Mouse (Mus musculus) intestine, embryonic 14.5 days (tissue): Measurements from ENCODE around the gene Erich2. TPM values are rescaled to one million over a fixed set of nuclear protein-coding genes. Genes with fewer than 3 reads are reported as not detected.
"Not testable (repeated sequence)": the region's sequence is repeated elsewhere in the genome, so short reads cannot be mapped to it uniquely, and the experiment has no call there.

Source experiments
- ATAC-seq: fragments of 200-750 bp; cut with Nextera tagmentation; replicated peaks from 2 replicates; pipeline ENCODE4 v1.8.0; 2017; ENCODE audit warnings: low read depth, moderate number of reproducible peaks, moderate TSS enrichment, moderate library complexity; ENCODE audit not compliant: low FRiP score, low TSS enrichment
- DNase-seq: peaks from one replicate; pipeline ENCODE4 v3.0.0-alpha.2; 2018; ENCODE audit warnings: low spot score
- H3K27ac ChIP-seq: fragments of 300-500 bp; sonication (generic); 2 replicates; pipeline ENCODE4 v1.5.1; 2014; ENCODE audit warnings: low read depth, mild to moderate bottlenecking, control low read depth
- H3K27me3 ChIP-seq: fragments of 300-500 bp; sonication (generic); replicated peaks from 2 replicates; pipeline ENCODE4 v1.6.1; 2014; ENCODE audit warnings: low read length, control low read depth; ENCODE audit not compliant: control insufficient read depth, insufficient read depth
- H3K36me3 ChIP-seq: fragments of 300-500 bp; sonication (generic); 2 replicates; pipeline ENCODE4 v1.6.1; 2014; ENCODE audit warnings: low read length, control low read depth; ENCODE audit not compliant: control insufficient read depth, insufficient read depth
- H3K4me1 ChIP-seq: fragments of 300-500 bp; sonication (generic); replicated peaks from 2 replicates; pipeline ENCODE4 v1.6.1; 2014; ENCODE audit warnings: low read length, control low read depth, mixed read lengths; ENCODE audit not compliant: control insufficient read depth, insufficient read depth
- H3K4me2 ChIP-seq: fragments of 300-500 bp; sonication (generic); 2 replicates; pipeline ENCODE4 v1.6.1; 2014; ENCODE audit warnings: low read length
- H3K4me3 ChIP-seq: fragments of 300-500 bp; sonication (generic); 2 replicates; pipeline ENCODE4 v1.5.1; 2014; ENCODE audit warnings: low read depth, low read length, control low read depth, mixed read lengths
- H3K9ac ChIP-seq: fragments of 300-500 bp; sonication (generic); 2 replicates; pipeline ENCODE4 v1.6.1; 2014; ENCODE audit warnings: mild to moderate bottlenecking, low read length
- H3K9me3 ChIP-seq: fragments of 300-500 bp; sonication (generic); 2 replicates; pipeline ENCODE4 v1.6.1; 2016; ENCODE audit warnings: low read length, control low read depth; ENCODE audit not compliant: control insufficient read depth
- WGBS: fragments of 180-500 bp; shearing (Covaris S2); extraction: QIAGEN DNeasy Blood & Tissue Kit; methylation state at CpG from one replicate; pipeline ENCODE4 v1.1.7; 2014; 5-methylcytosine and 5-hydroxymethylcytosine counted together
- polyA plus RNA-seq: library from polyadenylated mRNA; unstranded; fragments of >200 nt; fragmentation: Nextera tagmentation; extraction: Ambion mirVana; gene quantifications from 2 replicates; pipeline ENCODE4 v1.2.1, GENCODE M21; 2014

Gene Erich2
- polyA plus RNA-seq, 1 experiment from 2014 or later, result 0.88 TPM

GRCm38 (mm10) chr2:70506372-70506771, 2.2 kb upstream of the Erich2 start:
- no peak overlapping the region for H3K4me2 ChIP-seq

GRCm38 (mm10) chr2:70509021-70509632, 508 bp downstream of the Erich2 start:
- DNase-seq (peak; percentile 90), ATAC-seq (peak; percentile 97)
- Histone ChIP-seq H3K9ac (peak overlapping the region; percentile 41), H3K27ac (no peak overlapping the region), H3K9me3 (0 out of 2 replicates have a peak, but pooled peaks cover 2% of the 10 kb centered on the region), H3K4me2 (peak overlapping the region; percentile 74), H3K4me1 (peaks cover 12% of the 10 kb centered on the region), H3K4me3 (peak overlapping the region; percentile 48), H3K36me3 (no peaks in the 10 kb centered on the region), H3K27me3 (no peaks in the 10 kb centered on the region)
- WGBS, result 2% methylated on average over 53 of the region's 56 CpGs

More at GRCm38 (mm10) chr2:70506372-70506771, 2.2 kb upstream of the Erich2 start:
- WGBS, result 38% methylated on average over 2 of the region's 2 CpGs
- ATAC-seq, result no peak
- no peak overlapping the region for H3K27ac ChIP-seq
- no peak overlapping the region for H3K4me3 ChIP-seq
- H3K36me3 ChIP-seq, result no peaks in the 10 kb centered on the region
- peaks cover 12% of the 10 kb centered on the region for H3K4me1 ChIP-seq
- H3K9me3 ChIP-seq, result no peaks in the 10 kb centered on the region
- DNase-seq, result peak; percentile 28
- no peak overlapping the region for H3K9ac ChIP-seq
- no peaks in the 10 kb centered on the region for H3K27me3 ChIP-seq

DNA sequence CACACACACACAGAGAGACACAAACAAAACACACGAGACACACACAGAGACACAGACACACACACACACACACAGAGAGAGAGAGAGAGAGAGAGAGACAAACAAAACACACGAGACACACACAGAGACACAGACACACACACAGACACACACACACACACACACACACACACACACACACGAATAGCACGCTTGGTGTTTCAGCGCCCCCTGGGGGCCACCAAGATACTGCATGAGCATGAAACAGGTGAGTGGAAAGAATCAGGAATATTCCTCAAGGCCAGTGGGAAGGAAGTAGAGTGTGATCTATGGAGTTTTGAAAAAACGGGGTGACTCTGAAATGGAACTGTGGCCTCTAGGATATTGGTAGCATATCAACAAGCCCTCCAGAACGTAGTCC, 29.7 kb downstream of the Erich2 start:
- not testable (repeated sequence) for H3K27me3 ChIP-seq, H3K4me1 ChIP-seq, H3K4me3 ChIP-seq, H3K9me3 ChIP-seq, ATAC-seq, H3K9ac ChIP-seq, H3K27ac ChIP-seq, H3K36me3 ChIP-seq, H3K4me2 ChIP-seq
- DNase-seq, result peak; percentile 59
- 47% methylated on average over 7 of the region's 7 CpGs for WGBS

DNA sequence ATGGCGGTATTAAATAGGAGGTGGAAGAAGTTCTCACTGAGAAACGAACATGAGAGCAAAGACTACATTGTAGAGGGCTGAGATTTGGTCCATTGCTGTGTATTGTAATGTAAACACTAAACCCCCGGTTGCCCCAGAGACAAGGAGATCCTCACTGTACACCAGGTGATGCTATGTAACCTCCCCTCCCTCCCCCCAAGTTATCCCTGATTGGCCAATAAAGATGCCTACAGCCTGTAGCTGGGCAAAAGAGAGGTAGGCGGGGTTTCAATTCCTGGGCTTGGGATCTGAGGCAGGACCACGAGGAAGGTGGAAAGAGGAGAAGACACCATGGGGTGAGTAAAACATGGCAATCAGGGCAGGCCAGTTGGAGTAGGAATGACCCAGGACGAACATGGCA, 42.1 kb downstream of the Erich2 start:
- whole genome bisulfite sequencing, result 64% methylated on average over 6 of the region's 6 CpGs
- H3K27ac ChIP-seq, result no peak overlapping the region
- H3K9me3 ChIP-seq, result no peaks in the 10 kb centered on the region
- DNase-seq (no peak), ATAC-seq (no peak)
- no peak overlapping the region for H3K9ac ChIP-seq
- no peaks in the 10 kb centered on the region for H3K36me3 ChIP-seq
- H3K4me2 ChIP-seq, result no peak overlapping the region
- no peak overlapping the region for H3K4me3 ChIP-seq
- no peaks in the 10 kb centered on the region for H3K4me1 ChIP-seq
- H3K27me3 ChIP-seq, result no peaks in the 10 kb centered on the region

- no peak overlapping the region for H3K4me3 ChIP-seq
- no peaks in the 10 kb centered on the region for H3K36me3 ChIP-seq
- 82% methylated on average over 2 of the region's 2 CpGs for WGBS
- no peak overlapping the region for H3K27ac ChIP-seq
- H3K27me3 ChIP-seq, result no peaks in the 10 kb centered on the region; the same call in 1 of the 2 replicates
- DNase-seq (no peak), ATAC-seq (no peak)
- no peaks in the 10 kb centered on the region for H3K9me3 ChIP-seq
- H3K4me2 ChIP-seq, result no peak overlapping the region
- H3K4me1 ChIP-seq, result no peaks in the 10 kb centered on the region
- H3K9ac ChIP-seq, result no peak overlapping the region
These were observed 42.8 kb downstream of the Erich2 start for GRCm38 (mm10) chr2:70551446-70551845.

- ATAC-seq, result no peak
- 80% methylated on average over 15 of the region's 15 CpGs for WGBS
These were observed 43.5 kb downstream of the Erich2 start for GRCm38 (mm10) chr2:70552067-70552598.

DNA sequence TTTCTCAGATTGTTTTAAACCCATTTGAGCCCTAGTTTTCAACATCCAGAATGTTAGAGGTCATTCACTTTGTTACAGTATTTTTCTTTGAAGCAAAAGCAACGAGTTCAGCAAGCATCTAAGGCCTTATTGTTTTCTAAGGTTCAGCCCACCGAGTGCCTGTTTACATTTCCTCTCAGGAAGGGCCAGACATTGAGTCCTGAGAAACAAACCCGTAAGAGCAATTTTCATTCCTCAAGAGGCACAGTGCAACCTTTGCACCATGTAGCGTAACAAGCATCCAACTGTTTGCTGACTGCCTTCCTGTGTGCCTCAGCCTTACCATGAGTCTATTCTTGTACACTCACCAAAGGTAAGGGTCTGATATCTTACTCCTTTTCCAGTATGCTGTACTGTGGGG, 44.2 kb downstream of the Erich2 start, which contains the start of gene Gad1:
Gad1 (plus strand) TSS at position 301 of the 400 bp plus-strand sequence.
- Histone ChIP-seq H3K9ac (no peak within 1 kb of the TSS), H3K4me3 (no peak within 1 kb of the TSS), H3K36me3 (no peaks in the 10 kb centered on the region), H3K27ac (no peak within 1 kb of the TSS), H3K4me1 (no peaks in the 10 kb centered on the region), H3K4me2 (no peak within 1 kb of the TSS), H3K9me3 (no peaks in the 10 kb centered on the region), H3K27me3 (peaks cover 9% of the 10 kb centered on the region)
- no peak for ATAC-seq
- DNase-seq, result no peak
- 36% methylated on average over 4 of the region's 4 CpGs for WGBS

More at GRCm38 (mm10) chr2:70552067-70552598, 43.5 kb downstream of the Erich2 start:
- no peaks in the 10 kb centered on the region for H3K4me1 ChIP-seq
- H3K9me3 ChIP-seq, result no peaks in the 10 kb centered on the region
- no peak overlapping the region for H3K4me3 ChIP-seq
- no peak overlapping the region for H3K27ac ChIP-seq
- DNase-seq, result peak; percentile 28
- no peaks in the 10 kb centered on the region for H3K36me3 ChIP-seq
- no peak overlapping the region for H3K4me2 ChIP-seq
- no peak overlapping the region for H3K9ac ChIP-seq
- peaks cover 3% of the 10 kb centered on the region for H3K27me3 ChIP-seq

DNA sequence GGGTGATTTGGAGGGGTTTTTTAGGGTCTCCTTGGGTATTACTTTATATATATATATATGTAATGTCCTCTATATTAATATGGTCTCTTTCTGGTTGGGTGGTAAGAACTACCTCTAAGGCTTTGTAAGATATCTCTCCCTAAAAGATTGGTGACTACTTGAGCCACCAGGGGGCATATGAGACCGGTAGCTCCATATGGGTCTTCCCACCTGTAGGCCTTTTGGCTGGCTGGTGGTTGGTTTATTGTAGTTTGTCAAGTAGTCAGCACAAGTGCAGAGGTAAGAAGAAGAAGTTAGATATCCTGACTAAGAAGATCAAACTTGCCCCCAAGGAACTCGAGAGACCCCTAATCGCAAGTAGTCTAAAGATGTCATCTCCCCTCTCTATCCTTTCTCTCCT, 45.2 kb downstream of the Erich2 start:
- Histone ChIP-seq H3K9me3 (no peaks in the 10 kb centered on the region), H3K4me3 (no peak overlapping the region), H3K4me2 (no peak overlapping the region), H3K4me1 (no peaks in the 10 kb centered on the region), H3K36me3 (no peaks in the 10 kb centered on the region), H3K27ac (no peak overlapping the region), H3K9ac (no peak overlapping the region), H3K27me3 (peaks cover 13% of the 10 kb centered on the region)
- DNase-seq (peak; percentile 28), ATAC-seq (no peak)
- 82% methylated on average over 3 of the region's 3 CpGs for WGBS
